Mouse (Mus musculus) liver, adult 2 months (tissue): Measurements from ENCODE around the gene Wdr76.
"Not testable (repeated sequence)": the region's sequence is repeated elsewhere in the genome, so short reads cannot be mapped to it uniquely, and the experiment has no call there.

Experiments
- CTCF ChIP-seq: fragments of 200-500 bp; IDR thresholded peaks from 2 replicates; pipeline ENCODE4 v1.5.1; 2011; ENCODE audit warnings: low read depth, low read length, control low read depth
- POLR2A ChIP-seq: fragments of 200-500 bp; IDR thresholded peaks from 2 replicates; pipeline ENCODE4 v1.6.1; 2011; ENCODE audit warnings: low read length, control low read depth; ENCODE audit not compliant: insufficient read depth; ENCODE audit errors: extremely low read depth

- TF ChIP-seq CTCF, POLR2A: not testable (repeated sequence)
Observed at GRCm38 (mm10) chr2:121512991-121513765, 6.7 kb downstream of the Wdr76 start.
